Mouse (Mus musculus) ovary, adult 18-20 months (tissue): ENCODE data around the gene Olfr112.
"Not testable (repeated sequence)": the region's sequence is repeated elsewhere in the genome, so short reads cannot be mapped to it uniquely, and the experiment has no call there.

Source experiments
- DNase-seq: peaks from one replicate; pipeline ENCODE4 v3.0.0; 2022; ENCODE audit warnings: low spot score, mixed read lengths

Gene Olfr112

GRCm38 (mm10) chr17:37569351-37569750 is at the start of gene Olfr112:
Olfr112 (minus strand) TSS chr17:37569451.
- DNase-seq = no peak

- DNase-seq = no peak
Observed at GRCm38 (mm10) chr17:37592643-37593042, 23.4 kb upstream of the Olfr112 start, which contains the start of gene Olfr114. Olfr114 (minus strand) TSS chr17:37592743.

GRCm38 (mm10) chr17:37577563-37577962 is 8.3 kb upstream of the Olfr112 start, which contains the start of gene Olfr113:
Olfr113 (minus strand) TSS chr17:37577663.
- DNase-seq = no peak

- no peak for DNase-seq
Observed at GRCm38 (mm10) chr17:37558913-37559615, 10.2 kb downstream of the Olfr112 start.

- no peak for DNase-seq
Observed at GRCm38 (mm10) chr17:37543800-37544435, 25.3 kb downstream of the Olfr112 start.

- no peak for DNase-seq
Observed at GRCm38 (mm10) chr17:37541454-37542119, 27.7 kb downstream of the Olfr112 start.

- not testable (repeated sequence) for DNase-seq
Observed at GRCm38 (mm10) chr17:37538416-37538815, 30.8 kb downstream of the Olfr112 start.

- DNase-seq = no peak
Observed at GRCm38 (mm10) chr17:37535173-37535572, 34.1 kb downstream of the Olfr112 start.

GRCm38 (mm10) chr17:37525427-37525826 is 43.8 kb downstream of the Olfr112 start:
- DNase-seq = not testable (repeated sequence)

- not testable (repeated sequence) for DNase-seq
Observed at GRCm38 (mm10) chr17:37524612-37525011, 44.6 kb downstream of the Olfr112 start.
